Mouse (Mus musculus) heart, adult 18-20 months (tissue): Measurements from ENCODE around the gene Sirt2. TPM values are rescaled to one million over a fixed set of nuclear protein-coding genes. Genes with fewer than 3 reads are reported as not detected.
A peak's percentile ranks its signal among the peaks of the same experiment; 100 is the strongest.

Source experiments
- DNase-seq, 2 experiments: peaks; one replicate each; pipeline ENCODE4 v3.0.0; 2021 to 2022; ENCODE audit warnings: mixed read lengths in 1 of 2
- total RNA-seq, 2 experiments: library from RNA; stranded (reverse); gene quantifications; 2 replicates each; pipeline ENCODE4 v1.2.3; 2021

Gene Sirt2
- total RNA-seq, 2 experiments from 2014 or later: 84.3 to 88.4 TPM

DNA sequence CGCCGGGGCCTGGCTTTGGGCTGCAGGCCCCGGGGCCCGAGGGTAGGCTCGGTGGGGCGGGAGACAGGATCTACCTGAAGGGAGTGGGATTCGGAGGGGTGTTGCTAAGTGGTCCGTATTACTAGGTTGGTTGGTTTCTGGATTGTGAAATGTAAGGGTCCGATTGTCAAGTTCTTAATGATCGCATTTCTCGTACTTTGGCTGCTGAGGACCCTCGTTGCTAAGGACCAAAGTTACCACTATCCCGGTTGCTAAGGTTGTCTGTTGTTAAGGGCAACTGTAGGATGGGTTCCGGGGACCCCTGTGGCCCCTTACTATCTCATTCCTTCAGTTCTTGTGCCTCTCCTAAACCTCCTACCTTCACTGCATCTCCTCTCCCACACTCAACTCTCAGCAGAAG is 375 bp downstream of the Sirt2 start:
- no peak for DNase-seq

DNA sequence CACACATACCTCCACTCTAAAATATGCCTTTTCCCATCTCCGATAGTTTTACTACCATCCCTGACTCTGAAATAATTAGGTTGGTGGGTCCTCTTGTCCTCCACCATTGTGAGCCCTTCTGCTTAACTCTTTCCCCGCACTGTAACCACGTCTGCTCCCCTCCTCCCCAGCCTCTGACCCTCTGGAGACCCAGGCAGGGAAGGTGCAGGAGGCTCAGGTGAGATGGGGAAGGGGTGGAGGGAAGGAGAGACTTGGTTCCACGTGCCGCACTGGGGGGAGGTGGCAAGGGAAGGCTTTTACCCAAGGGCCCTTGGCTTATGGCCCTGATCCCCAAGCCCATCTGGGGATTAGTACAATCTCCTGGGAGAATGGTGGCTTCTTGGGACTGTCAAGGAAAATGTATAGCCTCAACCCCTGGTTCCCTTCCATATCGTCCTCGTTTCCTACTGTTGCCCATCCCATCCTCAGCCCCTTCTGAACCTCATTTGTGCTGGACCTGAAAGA is 979 bp downstream of the Sirt2 start, which contains the start of gene Nfkbib:
Gene Nfkbib, minus strand, starts transcription at position 51 of the 504 bp plus-strand sequence.
- no peak for DNase-seq

- DNase-seq: no peak
Observed at GRCm38 (mm10) chr7:28769414-28769958, 3.0 kb downstream of the Sirt2 start.

- no peak for DNase-seq
Observed at GRCm38 (mm10) chr7:28770309-28770708, 3.8 kb downstream of the Sirt2 start.

DNA sequence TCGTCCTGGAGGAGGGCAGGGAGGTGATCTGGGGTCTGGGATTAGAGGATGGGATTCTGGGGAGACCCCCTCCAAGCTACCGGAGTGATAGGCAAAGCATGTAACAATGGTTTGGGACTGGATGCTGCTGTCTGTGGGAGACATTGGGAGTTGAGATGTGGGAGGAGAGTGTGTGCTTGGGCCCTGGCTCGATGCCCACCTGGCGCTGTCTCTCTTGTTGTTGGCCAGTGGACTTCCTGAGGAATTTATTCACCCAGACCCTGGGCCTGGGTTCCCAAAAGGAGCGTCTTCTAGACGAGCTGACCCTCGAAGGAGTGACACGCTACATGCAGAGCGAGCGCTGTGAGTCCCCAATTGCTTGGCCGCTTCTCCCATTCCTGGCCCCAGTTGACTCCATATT is 5.3 kb downstream of the Sirt2 start:
- DNase-seq: no peak

DNA sequence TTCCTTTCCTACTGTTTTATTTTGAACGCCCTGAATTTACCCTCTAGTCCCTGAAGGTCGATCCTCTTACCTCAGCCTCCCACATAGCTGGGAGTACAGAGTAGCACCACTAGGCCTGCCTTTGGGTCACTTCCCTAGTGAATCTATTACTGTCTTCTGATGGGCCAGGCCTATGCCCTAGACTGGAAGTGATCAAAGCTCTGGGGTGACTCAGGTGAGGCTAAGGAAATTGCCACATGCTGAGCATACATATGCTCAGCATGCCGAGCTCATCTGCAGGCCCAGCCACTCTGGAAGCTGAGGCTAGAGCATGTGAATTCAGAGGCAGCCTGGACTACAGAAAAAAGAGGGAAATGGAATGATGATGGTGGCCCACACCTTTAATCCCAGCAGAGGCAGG is 6.6 kb downstream of the Sirt2 start:
- no peak for DNase-seq

DNA sequence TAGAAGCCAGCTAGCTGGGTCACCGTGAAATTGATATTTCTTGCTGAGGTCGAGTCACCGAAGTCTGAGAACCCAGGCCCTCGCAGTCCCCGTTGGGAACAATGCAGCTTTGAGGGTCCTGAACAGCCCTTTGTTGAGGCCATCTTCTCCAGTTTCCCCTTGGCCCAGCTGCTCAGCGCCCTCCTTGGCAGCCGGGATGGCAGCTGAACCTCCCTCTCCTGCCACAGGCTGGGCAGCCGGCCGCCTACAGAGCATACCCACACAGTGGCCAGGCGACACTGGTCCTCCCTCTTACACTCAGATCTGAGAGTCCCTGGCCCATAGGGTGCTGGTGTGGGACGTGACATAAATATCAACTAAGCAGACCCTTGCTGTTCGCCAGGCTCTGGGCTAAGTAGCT is 7.6 kb downstream of the Sirt2 start:
- no peak for DNase-seq

DNA sequence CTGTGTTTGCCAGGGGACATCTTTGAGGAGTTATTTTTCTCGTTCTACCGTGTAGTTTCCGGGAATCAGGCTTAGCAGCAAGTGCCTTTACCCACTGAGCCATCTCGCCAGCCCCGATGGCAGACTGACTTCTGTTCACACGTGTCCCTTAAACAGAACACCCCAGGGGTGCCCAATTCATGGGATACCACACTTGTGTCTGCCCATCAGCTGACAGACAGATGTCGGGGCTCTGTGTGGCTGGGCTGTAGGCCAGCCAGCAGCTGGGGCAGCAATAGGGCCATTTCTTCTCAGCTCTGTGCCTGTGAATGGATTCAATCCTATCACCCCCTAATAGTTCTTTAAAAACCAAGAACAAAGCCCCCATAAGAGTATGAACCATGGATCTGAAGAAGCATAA is 8.6 kb downstream of the Sirt2 start:
- DNase-seq: no peak

DNA sequence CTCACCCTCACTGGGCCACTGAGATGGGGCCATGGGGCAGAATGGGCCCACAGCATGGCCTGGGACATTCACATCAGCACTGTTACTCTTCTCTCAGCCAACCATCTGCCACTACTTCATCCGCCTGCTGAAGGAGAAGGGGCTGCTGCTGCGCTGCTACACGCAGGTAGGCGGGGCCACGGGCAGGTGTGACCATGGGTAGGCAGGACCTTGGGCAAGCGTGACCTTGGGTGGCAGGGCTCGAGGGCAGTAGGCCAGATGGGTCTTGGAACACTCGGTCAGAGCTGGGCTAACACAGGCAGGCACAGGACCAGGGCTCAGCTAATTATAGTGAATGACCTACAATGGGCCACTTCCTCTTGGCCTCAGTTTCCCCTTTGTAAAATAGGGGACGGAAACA is 12.3 kb downstream of the Sirt2 start:
- DNase-seq: peak in 1 of 2 experiments; percentile 38

DNA sequence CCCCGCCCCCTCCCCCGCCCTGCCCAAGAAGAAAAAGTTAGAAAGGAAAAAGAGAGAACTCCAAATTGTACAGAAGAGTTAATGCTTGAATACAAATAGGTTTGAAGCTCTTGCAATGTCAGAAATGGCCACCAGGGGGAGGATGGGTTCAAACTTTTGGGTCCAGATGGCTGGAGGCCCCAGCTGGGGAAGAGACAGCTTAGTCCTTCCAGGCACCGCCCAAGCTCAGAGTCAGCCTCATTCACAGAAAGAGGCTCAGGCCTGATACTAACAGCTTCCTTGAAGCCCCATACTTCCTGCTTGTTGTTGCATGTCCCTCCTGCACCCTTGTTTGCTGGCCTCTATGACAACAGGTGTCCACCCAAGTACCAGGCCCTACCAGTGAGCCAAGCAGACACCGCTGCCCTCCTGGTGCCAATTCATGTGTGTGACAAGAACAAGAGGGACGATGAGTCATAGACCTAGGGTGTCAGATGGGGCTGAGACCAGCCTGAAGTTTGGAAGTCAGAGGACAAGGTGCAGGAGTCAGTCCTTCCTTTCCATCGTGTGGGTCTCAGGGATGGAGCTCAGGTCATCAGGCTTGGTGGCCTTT is 13.6 kb downstream of the Sirt2 start:
- DNase-seq: peak; percentile 91 to 97

DNA sequence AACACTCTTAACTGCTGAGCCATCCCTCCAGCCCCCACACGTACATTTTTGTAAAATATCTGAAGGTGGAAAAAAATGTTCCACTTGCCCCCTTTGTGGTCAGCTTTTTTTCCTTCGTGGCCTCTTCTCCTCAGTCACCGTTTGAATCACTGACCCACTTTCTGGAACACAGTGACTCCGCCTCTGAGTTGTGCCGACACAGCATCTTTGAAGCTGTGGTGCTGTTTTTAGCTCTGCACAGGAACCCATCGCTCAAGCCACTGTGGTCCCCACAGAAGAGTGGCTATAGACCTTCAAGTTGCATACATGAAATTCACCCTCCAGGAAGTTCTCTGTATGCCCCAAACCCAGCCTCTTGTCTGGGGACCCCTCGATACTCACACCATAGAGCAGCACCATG is 14.3 kb downstream of the Sirt2 start:
- peak in 1 of 2 experiments; percentile 66 for DNase-seq

DNA sequence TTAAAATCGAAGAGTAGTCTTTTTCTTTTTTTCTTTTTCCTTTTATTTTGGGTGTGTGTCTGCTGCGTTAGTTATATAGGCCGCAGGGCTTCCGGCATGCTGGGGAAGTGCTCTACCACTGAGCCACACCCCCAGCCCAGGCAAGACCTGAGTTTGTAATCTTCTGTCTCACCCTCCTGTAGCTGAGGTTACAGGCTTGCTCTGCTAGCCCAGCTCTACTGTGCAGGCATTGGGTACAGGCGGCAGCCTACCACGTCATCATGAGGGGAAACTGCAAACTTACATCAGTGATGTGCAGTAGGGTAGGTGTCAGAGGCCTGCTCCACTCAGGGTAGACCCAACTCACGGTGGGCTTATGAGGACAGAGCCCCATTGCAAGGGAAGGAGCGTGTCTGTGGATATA is 14.7 kb downstream of the Sirt2 start:
- peak in 1 of 2 experiments; percentile 35 for DNase-seq

DNA sequence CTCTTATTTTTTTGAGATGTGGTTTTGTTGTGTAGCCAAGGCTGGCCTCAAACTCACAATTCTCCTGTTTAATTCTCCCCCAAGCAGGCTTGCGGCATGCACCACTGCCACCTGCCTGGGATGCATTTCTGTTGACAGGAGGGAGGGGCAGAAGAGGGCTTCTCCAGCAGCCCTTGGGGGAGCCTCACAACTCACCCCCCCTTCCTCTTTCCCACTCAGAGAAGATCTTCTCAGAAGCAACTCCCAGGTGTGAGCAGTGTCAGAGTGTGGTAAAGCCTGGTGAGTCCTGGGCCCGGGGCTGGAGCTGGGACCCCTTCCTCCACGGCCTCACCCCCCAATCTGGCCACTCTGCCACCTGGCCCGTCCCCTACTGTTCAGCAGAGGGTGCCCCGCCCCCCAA is 18.6 kb downstream of the Sirt2 start:
- DNase-seq: no peak

DNA sequence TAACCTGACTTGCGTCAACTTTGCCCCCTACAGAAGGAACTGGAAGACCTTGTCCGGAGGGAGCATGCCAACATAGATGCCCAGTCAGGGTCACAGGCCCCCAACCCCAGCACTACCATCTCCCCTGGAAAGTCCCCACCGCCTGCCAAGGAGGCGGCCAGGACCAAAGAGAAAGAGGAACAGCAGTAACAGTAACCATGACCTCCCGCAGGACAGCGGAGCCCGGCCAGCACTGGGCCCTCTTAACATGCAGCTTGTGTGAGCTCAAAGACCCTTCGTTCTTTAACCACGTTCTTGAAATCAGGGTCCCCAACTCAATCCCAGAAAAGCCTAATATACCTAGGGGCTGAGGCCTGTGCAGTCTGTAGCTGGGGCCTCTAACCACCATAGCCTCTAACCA is 21.3 kb downstream of the Sirt2 start:
- DNase-seq: no peak

GRCm38 (mm10) chr7:28788307-28789195 is 22.0 kb downstream of the Sirt2 start, which contains the start of gene Rinl:
Gene Rinl, plus strand, starts transcription at chr7:28788969.
- DNase-seq: peak in 1 of 2 experiments; percentile 59

- no peak for DNase-seq
Observed at GRCm38 (mm10) chr7:28789235-28789634, 22.7 kb downstream of the Sirt2 start.

DNA sequence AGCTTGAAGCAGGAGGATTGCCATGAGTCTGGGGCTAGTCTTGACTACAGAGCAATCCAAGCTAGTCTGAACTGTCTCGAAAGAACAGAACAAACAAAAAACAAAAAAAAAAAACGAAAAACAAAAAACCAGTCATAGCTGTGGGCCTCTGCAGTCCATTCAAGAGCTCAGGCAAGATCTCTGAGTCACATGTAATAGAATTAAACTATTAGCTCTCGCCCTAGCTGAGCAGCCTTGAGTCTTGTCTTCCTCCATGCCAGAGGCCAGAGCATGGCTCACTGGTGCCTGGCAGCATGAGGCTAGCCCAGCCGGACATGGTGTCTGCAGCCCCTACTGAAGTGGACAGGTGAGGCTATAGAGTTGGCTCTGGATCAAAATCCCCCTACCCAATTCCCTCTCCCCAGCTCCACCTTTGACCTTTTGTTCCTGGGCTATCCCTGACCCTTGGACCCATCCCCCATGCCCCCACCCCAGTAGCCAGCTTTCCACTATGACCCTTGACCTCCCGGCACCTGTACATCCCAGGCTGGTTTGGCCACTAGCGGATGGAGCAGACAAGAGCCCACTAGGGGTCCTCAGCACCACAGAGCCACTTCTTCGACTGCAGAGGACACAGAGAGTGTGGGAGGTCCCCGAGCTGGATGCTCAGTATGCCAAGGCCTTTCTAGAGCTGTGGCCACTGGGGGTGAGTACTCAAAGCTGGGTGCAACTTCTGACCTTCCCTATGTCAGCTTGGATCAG is 23.7 kb downstream of the Sirt2 start:
- no peak for DNase-seq

GRCm38 (mm10) chr7:28791706-28792105 is 25.2 kb downstream of the Sirt2 start:
- no peak for DNase-seq

DNA sequence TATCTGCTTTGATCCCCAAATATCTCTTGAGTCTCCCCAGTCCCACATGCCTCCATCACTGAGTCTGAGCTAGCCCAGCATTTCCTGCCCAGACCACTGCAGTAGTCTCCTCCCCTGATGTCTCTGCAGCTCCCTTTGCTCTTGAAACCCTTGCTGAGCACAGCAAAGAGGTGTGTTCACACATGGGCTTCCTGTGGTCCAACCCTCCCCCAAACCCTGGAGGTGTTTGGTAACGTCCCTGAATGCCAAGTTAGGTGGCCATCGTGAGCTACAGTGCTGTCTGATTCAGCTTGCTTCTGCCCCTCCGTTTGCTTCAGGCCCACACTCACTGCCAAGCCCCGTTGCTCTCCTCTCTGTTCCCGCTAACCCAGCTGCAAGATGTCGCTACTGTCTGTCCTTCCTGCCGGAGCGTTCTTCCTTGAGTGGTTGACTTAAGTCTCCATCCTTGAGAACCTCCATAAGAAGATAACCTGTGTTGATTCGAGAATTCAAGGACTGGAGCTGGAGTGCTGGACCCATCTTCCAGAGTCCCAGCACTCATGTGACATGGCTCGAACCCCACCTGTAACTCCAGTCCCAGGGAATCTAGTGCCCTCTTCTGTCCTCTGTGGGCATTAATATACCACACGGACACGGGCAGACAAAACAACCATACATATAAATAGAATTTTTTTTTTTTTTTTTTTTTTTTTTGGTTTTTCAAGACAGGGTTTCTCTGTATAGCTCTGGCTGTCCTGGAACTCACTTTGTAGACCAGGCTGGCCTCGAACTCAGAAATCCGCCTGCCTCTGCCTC is 26.1 kb downstream of the Sirt2 start:
- DNase-seq: no peak

- peak in 1 of 2 experiments; percentile 54 for DNase-seq
Observed at GRCm38 (mm10) chr7:28793834-28794233, 27.3 kb downstream of the Sirt2 start.

GRCm38 (mm10) chr7:28794496-28794895 is 28.0 kb downstream of the Sirt2 start:
- no peak for DNase-seq
